Mouse (Mus musculus) kidney, postnatal 0 days (tissue): Measurements from ENCODE around the gene Rpl37a. TPM values are rescaled to one million over a fixed set of nuclear protein-coding genes. Genes with fewer than 3 reads are reported as not detected.
A peak's percentile ranks its signal among the peaks of the same experiment; 100 is the strongest.

Source experiments
- ATAC-seq: fragments of 200-750 bp; cut with Nextera tagmentation; replicated peaks from 2 replicates; pipeline ENCODE4 v1.8.0; 2017; ENCODE audit warnings: low read depth, moderate number of reproducible peaks, moderate TSS enrichment, moderate library complexity; ENCODE audit not compliant: low FRiP score
- DNase-seq: peaks from one replicate; pipeline ENCODE4 v3.0.0-alpha.2; 2016; ENCODE audit warnings: low spot score
- H3K27ac ChIP-seq: fragments of 300-500 bp; sonication (generic); 2 replicates; pipeline ENCODE4 v1.5.1; 2014; ENCODE audit warnings: mild to moderate bottlenecking
- H3K27me3 ChIP-seq: fragments of 300-500 bp; sonication (generic); 2 replicates; pipeline ENCODE4 v1.6.1; 2014; ENCODE audit warnings: low read length, mixed read lengths; ENCODE audit not compliant: insufficient read depth
- H3K36me3 ChIP-seq: fragments of 300-500 bp; sonication (generic); 2 replicates; pipeline ENCODE4 v1.6.1; 2014; ENCODE audit warnings: low read length, mixed read lengths; ENCODE audit not compliant: insufficient read depth
- H3K4me1 ChIP-seq: fragments of 300-500 bp; sonication (generic); replicated peaks from 2 replicates; pipeline ENCODE4 v1.6.1; 2014; ENCODE audit warnings: antibody characterized with exemption, low read length, mixed read lengths; ENCODE audit not compliant: insufficient read depth
- H3K4me2 ChIP-seq: fragments of 300-500 bp; sonication (generic); 2 replicates; pipeline ENCODE4 v1.6.1; 2014; ENCODE audit warnings: mild to moderate bottlenecking, low read length, moderate library complexity, mixed read lengths
- H3K4me3 ChIP-seq: fragments of 300-500 bp; sonication (generic); replicated peaks from 2 replicates; pipeline ENCODE4 v1.5.1; 2014; ENCODE audit warnings: low read depth, low read length
- H3K9ac ChIP-seq: fragments of 300-500 bp; sonication (generic); 2 replicates; pipeline ENCODE4 v1.6.1; 2014; ENCODE audit warnings: low read depth, low read length
- H3K9me3 ChIP-seq: fragments of 300-500 bp; sonication (generic); replicated peaks from 2 replicates; pipeline ENCODE4 v1.6.1; 2016; ENCODE audit warnings: low read length, inconsistent platforms, mixed read lengths
- CTCF ChIP-seq: IDR thresholded peaks from 2 replicates; pipeline ENCODE4 v1.5.1; 2016; ENCODE audit warnings: antibody characterized with exemption, low read depth, mild to moderate bottlenecking, moderate library complexity
- WGBS: fragments of 180-500 bp; shearing (Covaris S2); extraction: QIAGEN DNeasy Blood & Tissue Kit; methylation state at CpG from one replicate; pipeline ENCODE4 v1.1.7; 2014; 5-methylcytosine and 5-hydroxymethylcytosine counted together
- polyA plus RNA-seq: library from polyadenylated mRNA; unstranded; fragments of >200 nt; fragmentation: Nextera tagmentation; extraction: Ambion mirVana; gene quantifications from 2 replicates; pipeline ENCODE4 v1.2.1, GENCODE M21; 2015

Gene Rpl37a
- polyA plus RNA-seq, 1 experiment from 2014 or later = 2,839 TPM

DNA sequence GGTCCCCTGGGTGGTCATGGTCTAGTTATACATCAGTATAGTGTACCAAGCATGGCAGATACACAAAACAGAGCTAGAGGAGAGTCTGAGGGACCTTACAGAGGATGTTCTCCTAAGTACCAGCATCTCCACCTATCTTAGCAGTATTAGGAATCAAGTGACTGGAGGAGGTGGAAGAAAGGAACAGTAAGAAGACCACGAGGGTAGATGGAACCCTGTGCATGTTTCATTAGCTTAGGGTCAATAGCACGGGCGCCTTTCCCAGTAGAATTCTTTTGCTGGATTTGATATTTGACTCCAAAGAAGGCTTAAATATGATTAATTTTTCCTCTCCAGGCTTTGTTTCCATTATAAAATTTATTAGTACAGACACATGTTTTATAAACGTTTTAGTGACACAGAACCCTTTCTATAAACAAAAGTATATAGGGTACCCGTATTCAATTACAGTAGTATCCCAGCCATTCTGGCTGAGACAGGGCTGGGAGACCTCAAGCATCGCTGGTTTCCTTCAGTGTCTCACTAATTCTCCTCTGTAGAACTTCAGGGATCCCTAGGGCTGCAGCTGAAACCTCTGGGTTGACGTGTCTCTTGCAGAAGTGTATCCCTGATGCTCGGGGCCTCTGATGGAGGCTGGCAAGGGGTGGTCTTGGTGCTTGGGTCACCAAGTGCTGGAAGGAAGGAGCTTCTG is 33.9 kb downstream of the Rpl37a start:
- Histone ChIP-seq H3K27ac (no peak overlapping the region), H3K4me1 (no peaks in the 10 kb centered on the region), H3K36me3 (no peaks in the 10 kb centered on the region), H3K4me2 (no peak overlapping the region), H3K9ac (no peak overlapping the region), H3K9me3 (no peaks in the 10 kb centered on the region), H3K4me3 (no peak overlapping the region), H3K27me3 (no peaks in the 10 kb centered on the region)
- WGBS = 30% methylated on average over 8 of the region's 8 CpGs
- no peak for TF ChIP-seq CTCF
- ATAC-seq (no peak), DNase-seq (peak; percentile 74)

GRCm38 (mm10) chr1:72746382-72746781 is 35.3 kb downstream of the Rpl37a start:
- Histone ChIP-seq H3K27me3 (no peaks in the 10 kb centered on the region), H3K9me3 (no peaks in the 10 kb centered on the region), H3K27ac (no peak overlapping the region), H3K36me3 (no peaks in the 10 kb centered on the region), H3K4me1 (no peaks in the 10 kb centered on the region), H3K4me2 (no peak overlapping the region), H3K9ac (no peak overlapping the region), H3K4me3 (no peak overlapping the region)
- WGBS = 52% methylated on average over 7 of the region's 7 CpGs
- DNase-seq = peak; percentile 65
- TF ChIP-seq CTCF = no peak
- no peak for ATAC-seq

DNA sequence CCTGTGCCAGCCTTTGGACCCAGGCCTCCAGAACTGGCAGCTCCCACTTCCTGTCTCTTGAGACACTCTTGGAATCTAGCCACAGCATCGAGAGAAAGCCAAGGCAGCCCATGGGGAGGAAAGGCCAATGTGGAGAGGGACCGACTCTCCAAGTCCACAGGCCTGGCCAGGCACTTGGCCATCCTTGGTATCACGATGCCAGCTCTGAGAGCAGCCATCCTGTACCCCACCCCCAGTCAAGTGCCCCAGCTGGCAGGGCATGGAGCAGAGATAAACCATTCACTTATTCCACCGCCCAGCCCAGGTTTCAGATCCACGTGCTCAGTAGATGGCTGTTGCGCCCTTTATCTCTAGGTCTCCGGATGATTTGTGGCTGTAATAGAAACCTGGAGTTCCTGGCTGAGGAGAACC is 40.3 kb downstream of the Rpl37a start:
- no peaks in the 10 kb centered on the region for H3K27me3 ChIP-seq
- H3K4me2 ChIP-seq = no peak overlapping the region
- no peaks in the 10 kb centered on the region for H3K36me3 ChIP-seq
- no peak for TF ChIP-seq CTCF
- H3K9me3 ChIP-seq = no peaks in the 10 kb centered on the region
- H3K4me3 ChIP-seq = no peak overlapping the region
- WGBS = 67% methylated on average over 7 of the region's 7 CpGs
- H3K9ac ChIP-seq = no peak overlapping the region
- DNase-seq (no peak), ATAC-seq (no peak)
- H3K4me1 ChIP-seq = no peaks in the 10 kb centered on the region
- H3K27ac ChIP-seq = no peak overlapping the region

DNA sequence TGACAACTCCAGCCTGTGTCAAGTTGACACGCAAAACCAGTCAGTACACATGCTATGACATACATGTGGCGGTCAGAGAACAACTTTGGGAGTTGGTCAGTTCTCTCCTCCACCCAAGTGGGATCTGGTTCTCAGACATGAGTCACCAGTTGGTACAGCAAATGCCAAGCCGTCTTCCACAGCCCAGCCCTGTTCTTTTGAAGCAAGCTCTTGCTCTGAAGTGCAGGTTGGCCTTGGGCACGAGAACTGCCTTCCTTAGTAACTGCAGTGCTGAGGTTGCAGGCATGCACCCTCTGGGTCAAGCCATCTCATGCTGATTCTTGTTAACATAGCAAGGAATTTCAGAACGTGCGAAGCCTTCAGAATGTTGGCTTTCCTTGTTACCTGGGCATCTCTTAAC is 42.1 kb downstream of the Rpl37a start:
- Histone ChIP-seq H3K27me3 (no peaks in the 10 kb centered on the region), H3K36me3 (no peaks in the 10 kb centered on the region), H3K4me2 (no peak overlapping the region), H3K27ac (no peak overlapping the region), H3K9me3 (no peaks in the 10 kb centered on the region), H3K4me1 (no peaks in the 10 kb centered on the region), H3K9ac (no peak overlapping the region), H3K4me3 (no peak overlapping the region)
- TF ChIP-seq CTCF = no peak
- WGBS = 90% methylated on average over 6 of the region's 6 CpGs
- ATAC-seq = no peak
- DNase-seq = no peak

DNA sequence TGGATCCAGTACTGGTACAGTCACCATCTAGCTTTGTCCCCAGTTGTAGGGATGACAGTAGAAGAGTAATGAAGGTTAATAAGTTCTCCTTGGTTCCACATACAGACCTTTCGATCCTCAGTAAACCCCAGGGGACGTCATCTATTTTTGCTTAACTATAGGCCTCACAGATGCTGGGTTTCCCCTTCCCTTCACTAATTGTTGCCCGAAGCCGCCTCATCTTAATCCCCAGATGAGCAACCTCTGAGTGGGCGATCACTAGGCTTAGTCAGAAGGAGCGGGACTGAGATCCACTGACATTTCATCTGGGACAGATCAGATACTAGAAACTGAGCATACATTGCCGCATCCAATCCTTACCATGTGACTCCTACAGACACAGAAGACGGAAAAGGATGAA is 44.1 kb downstream of the Rpl37a start:
- H3K9ac ChIP-seq = no peak overlapping the region
- no peaks in the 10 kb centered on the region for H3K36me3 ChIP-seq
- DNase-seq (no peak), ATAC-seq (no peak)
- no peaks in the 10 kb centered on the region for H3K4me1 ChIP-seq
- H3K9me3 ChIP-seq = no peaks in the 10 kb centered on the region
- no peak overlapping the region for H3K4me2 ChIP-seq
- no peak for TF ChIP-seq CTCF
- no peak overlapping the region for H3K4me3 ChIP-seq
- WGBS = 79% methylated on average over 8 of the region's 8 CpGs
- H3K27me3 ChIP-seq = no peaks in the 10 kb centered on the region
- H3K27ac ChIP-seq = no peak overlapping the region

GRCm38 (mm10) chr1:72755801-72756200 is 44.7 kb downstream of the Rpl37a start:
- H3K27me3 ChIP-seq = no peaks in the 10 kb centered on the region
- no peaks in the 10 kb centered on the region for H3K36me3 ChIP-seq
- no peak overlapping the region for H3K27ac ChIP-seq
- no peaks in the 10 kb centered on the region for H3K4me1 ChIP-seq
- no peaks in the 10 kb centered on the region for H3K9me3 ChIP-seq
- no peak overlapping the region for H3K9ac ChIP-seq
- WGBS = 24% methylated on average over 2 of the region's 2 CpGs
- H3K4me3 ChIP-seq = no peak overlapping the region
- H3K4me2 ChIP-seq = no peak overlapping the region
- ATAC-seq = no peak
- DNase-seq = no peak
- no peak for TF ChIP-seq CTCF

DNA sequence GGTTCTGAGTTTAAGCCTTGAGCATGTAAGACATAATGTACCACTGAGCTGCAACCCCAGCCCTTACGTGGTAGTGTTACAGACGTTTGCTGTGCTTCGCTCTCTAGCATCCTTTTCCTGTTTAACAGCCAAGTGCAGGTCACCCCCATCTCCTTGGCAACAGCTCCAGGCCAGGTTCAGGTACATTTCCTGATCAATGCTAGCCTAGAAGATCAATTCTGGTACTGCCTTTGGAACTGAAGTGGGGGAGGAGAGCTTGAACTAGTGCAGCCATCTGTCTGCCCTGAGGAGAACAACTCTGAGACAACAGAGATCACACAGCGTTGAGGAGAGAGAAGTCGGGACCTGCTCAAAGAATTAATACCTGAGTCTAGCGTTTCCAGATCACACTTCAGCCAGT is 48.7 kb downstream of the Rpl37a start:
- TF ChIP-seq CTCF = no peak
- no peaks in the 10 kb centered on the region for H3K36me3 ChIP-seq

More for the DNA sequence above, 48.7 kb downstream of the Rpl37a start:
- no peaks in the 10 kb centered on the region for H3K9me3 ChIP-seq
- no peaks in the 10 kb centered on the region for H3K27me3 ChIP-seq
- H3K4me3 ChIP-seq = no peak overlapping the region
- no peak overlapping the region for H3K27ac ChIP-seq
- ATAC-seq (no peak), DNase-seq (no peak)
- no peak overlapping the region for H3K4me2 ChIP-seq
- 79% methylated on average over 6 of the region's 6 CpGs for WGBS
- H3K4me1 ChIP-seq = no peaks in the 10 kb centered on the region
- no peak overlapping the region for H3K9ac ChIP-seq

Other genes with a start within 250 kb of the Rpl37a start
- not detected in 2 replicates for gene March4, start 174.4 kb upstream of the Rpl37a start, polyA plus RNA-seq
- 13.5 and 13.8 TPM in 2 replicates for gene Smarcal1, start 128.0 kb upstream of the Rpl37a start, polyA plus RNA-seq
- not detected in 2 replicates for gene Ankar, start 10.7 kb upstream of the Rpl37a start, polyA plus RNA-seq
- 116 and 123 TPM in 2 replicates for gene Igfbp2, start 113.2 kb downstream of the Rpl37a start, polyA plus RNA-seq
- 87.7 and 95.0 TPM in 2 replicates for gene Igfbp5, start 163.6 kb downstream of the Rpl37a start, polyA plus RNA-seq